Mouse (Mus musculus): Measurements from ENCODE around the gene Ubac2. TPM values are rescaled to one million over a fixed set of nuclear protein-coding genes. Genes with fewer than 3 reads are reported as not detected.

Gene Ubac2
- polyA plus RNA-seq, 1 experiment from 2014 or later = 69.4 TPM

DNA sequence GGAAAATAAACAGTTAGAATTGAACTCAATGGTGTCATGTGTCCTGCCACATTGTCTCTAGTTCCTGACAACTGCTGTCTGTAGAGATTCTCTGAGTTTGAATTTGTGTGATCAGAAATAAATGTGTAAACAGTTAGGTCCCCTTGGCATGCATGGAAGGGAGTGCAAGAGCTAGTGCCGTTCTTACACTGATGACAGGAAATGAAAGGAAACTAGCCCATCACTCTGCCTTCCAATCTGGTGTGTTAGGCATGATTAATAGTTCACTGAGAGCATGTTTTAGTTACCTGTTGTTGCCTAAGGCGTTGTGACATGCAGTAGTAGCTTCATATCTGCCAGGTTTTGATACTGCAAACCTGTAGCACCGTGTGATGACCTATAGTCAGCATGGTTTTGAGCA, 69.5 kb downstream of the Ubac2 start:
- no peaks in the 10 kb centered on the region for H3K27me3 ChIP-seq (ENCODE audit: insufficient read depth, poor library complexity, severe bottlenecking)
- no peak overlapping the region for H3K27ac ChIP-seq
- DNase-seq (ENCODE audit: low spot score) = no peak
- peaks cover 13% of the 10 kb centered on the region for H3K9me3 ChIP-seq
- no peaks in the 10 kb centered on the region for H3K4me1 ChIP-seq (replicated peaks)
- H3K4me3 ChIP-seq = no peak overlapping the region
- 88% methylated on average over 3 of the region's 3 CpGs for WGBS
- H3K36me3 ChIP-seq = no peaks in the 10 kb centered on the region

DNA sequence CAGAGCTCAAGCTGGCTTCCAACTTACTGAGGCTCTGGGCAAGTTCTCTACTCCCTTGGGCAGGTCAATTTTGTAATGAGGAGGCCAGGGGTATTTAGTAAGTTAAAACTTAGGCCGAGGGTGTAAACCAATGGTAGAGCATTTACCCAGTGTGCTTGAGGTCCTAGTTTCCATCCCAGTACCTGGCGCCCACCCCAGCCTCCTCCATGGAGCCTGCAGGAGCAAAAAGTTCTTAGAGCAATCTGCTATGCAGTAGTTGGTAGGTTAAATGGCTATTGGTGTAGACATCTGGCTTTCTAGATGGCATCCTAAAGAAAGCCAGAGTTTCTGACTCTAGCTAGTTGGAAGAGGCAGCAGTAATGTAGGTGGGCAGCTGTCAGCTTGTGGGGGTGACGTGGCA, 71.0 kb downstream of the Ubac2 start:
- DNase-seq (ENCODE audit: low spot score) = no peak
- no peak overlapping the region for H3K4me3 ChIP-seq
- WGBS = 90% methylated on average over 3 of the region's 3 CpGs
- H3K9me3 ChIP-seq = 0 out of 2 replicates have a peak, but pooled peaks cover 5% of the 10 kb centered on the region
- H3K4me1 ChIP-seq (replicated peaks) = no peaks in the 10 kb centered on the region
- H3K27ac ChIP-seq = no peak overlapping the region
- peaks cover 8% of the 10 kb centered on the region for H3K36me3 ChIP-seq
- no peaks in the 10 kb centered on the region for H3K27me3 ChIP-seq (ENCODE audit: insufficient read depth, poor library complexity, severe bottlenecking)

DNA sequence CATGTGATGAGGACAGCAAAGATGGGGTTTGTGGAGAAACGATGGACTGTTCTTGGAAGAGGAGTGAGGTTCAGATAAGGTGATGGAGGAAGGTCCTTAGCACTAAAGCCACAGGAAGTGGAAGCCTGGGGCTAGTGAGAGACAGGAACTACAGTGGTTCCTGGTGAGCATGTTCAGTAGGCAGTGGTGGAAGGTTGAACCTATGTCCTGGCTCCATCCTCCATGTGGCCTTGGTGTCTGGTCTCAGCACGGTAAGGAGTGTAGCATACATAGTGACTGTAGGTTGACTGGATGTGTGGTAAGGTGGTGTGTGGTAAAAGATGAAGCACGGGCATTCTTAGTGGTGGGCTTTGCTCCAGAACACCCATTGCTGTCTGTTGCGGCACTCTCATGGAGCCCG, 71.5 kb downstream of the Ubac2 start:
- H3K27me3 ChIP-seq (ENCODE audit: insufficient read depth, poor library complexity, severe bottlenecking) = no peaks in the 10 kb centered on the region
- H3K36me3 ChIP-seq = peaks cover 12% of the 10 kb centered on the region
- H3K27ac ChIP-seq = no peak overlapping the region
- WGBS = 92% methylated on average over 5 of the region's 5 CpGs
- no peak for DNase-seq (ENCODE audit: low spot score)
- no peaks in the 10 kb centered on the region for H3K4me1 ChIP-seq (replicated peaks)
- H3K4me3 ChIP-seq = no peak overlapping the region
- 0 out of 2 replicates have a peak, but pooled peaks cover under 1% of the 10 kb centered on the region for H3K9me3 ChIP-seq

DNA sequence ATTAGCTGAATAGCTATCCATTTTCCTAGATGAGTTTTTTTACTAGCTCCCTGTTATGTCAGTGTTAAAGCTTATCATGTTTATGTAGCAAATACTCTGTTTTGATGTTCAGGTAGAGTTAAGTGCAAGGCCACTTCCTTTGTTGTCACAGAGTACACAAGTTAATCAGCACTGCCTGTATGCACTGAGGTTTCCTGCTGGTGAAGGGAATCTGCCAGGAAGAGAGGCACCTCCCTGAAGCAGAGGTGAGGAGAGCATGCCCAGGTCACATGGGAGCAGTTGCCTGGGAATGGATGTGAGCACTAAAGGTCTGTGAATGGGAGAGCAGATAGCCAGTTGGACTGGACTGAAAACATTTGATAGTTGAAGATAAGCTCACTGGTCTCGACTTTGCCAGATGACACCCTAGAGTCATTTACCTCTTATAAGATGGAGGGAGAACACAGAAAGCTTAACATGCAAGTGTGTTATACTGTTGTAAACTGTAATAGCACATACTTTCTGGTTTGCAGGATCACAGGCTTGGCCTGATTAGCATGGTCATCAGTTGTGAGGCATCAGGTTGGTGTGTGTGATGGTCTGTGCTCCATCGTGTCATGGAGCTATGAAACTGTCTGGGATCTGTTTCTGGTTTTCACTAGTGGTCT, 73.1 kb downstream of the Ubac2 start:
- no peaks in the 10 kb centered on the region for H3K9me3 ChIP-seq
- H3K4me1 ChIP-seq (replicated peaks) = no peaks in the 10 kb centered on the region
- no peak for DNase-seq (ENCODE audit: low spot score)
- H3K36me3 ChIP-seq = peaks cover 13% of the 10 kb centered on the region
- WGBS = 88% methylated on average over 2 of the region's 2 CpGs
- H3K4me3 ChIP-seq = no peak overlapping the region
- no peaks in the 10 kb centered on the region for H3K27me3 ChIP-seq (ENCODE audit: insufficient read depth, poor library complexity, severe bottlenecking)
- no peak overlapping the region for H3K27ac ChIP-seq

DNA sequence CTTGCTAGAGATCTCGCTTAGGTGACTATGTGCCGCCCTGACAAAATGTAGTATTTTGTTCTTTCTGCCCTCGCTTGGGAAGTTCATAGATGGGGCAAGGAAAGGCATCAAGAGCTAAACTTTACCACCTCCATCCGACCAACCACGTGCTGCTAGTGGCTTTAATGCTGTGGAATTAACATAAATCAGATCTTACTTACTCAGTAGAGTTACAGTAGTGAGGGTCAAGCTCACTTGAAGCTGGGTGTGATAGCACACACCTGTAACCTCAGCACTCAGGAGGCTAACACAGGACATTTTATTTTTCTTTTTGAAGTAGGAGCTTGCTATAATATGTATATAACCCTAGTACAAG, 73.6 kb downstream of the Ubac2 start:
- DNase-seq (ENCODE audit: low spot score) = no peak
- H3K9me3 ChIP-seq = no peaks in the 10 kb centered on the region
- peaks cover 13% of the 10 kb centered on the region for H3K36me3 ChIP-seq
- H3K4me3 ChIP-seq = no peak overlapping the region
- H3K27me3 ChIP-seq (ENCODE audit: insufficient read depth, poor library complexity, severe bottlenecking) = no peaks in the 10 kb centered on the region
- WGBS = 92% methylated on average over 5 of the region's 5 CpGs
- no peak overlapping the region for H3K27ac ChIP-seq
- no peaks in the 10 kb centered on the region for H3K4me1 ChIP-seq (replicated peaks)

DNA sequence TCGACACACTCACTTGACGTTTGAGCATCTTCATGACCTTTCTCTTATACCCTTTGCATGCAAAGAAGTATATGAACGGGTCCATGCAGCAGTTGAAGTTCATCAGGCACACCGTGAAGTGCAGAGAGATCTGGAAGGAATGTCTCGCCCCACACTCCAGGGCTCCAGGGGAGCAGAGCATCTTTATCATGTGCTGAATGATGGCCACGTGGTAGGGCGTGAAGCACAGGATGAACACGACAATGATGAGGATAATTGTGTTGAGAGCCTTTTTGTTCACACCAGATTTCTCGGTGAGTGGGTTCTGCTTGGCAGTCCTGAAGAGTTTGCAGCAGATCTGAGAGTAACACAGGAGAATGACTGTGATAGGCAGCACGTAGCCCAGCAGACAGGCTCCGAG, 75.7 kb downstream of the Ubac2 start:
- peaks cover 13% of the 10 kb centered on the region for H3K36me3 ChIP-seq
- no peak overlapping the region for H3K27ac ChIP-seq
- H3K27me3 ChIP-seq (ENCODE audit: insufficient read depth, poor library complexity, severe bottlenecking) = no peaks in the 10 kb centered on the region
- no peaks in the 10 kb centered on the region for H3K9me3 ChIP-seq
- no peak overlapping the region for H3K4me3 ChIP-seq
- WGBS = 94% methylated on average over 11 of the region's 11 CpGs
- H3K4me1 ChIP-seq (replicated peaks) = no peaks in the 10 kb centered on the region
- DNase-seq (ENCODE audit: low spot score) = no peak

DNA sequence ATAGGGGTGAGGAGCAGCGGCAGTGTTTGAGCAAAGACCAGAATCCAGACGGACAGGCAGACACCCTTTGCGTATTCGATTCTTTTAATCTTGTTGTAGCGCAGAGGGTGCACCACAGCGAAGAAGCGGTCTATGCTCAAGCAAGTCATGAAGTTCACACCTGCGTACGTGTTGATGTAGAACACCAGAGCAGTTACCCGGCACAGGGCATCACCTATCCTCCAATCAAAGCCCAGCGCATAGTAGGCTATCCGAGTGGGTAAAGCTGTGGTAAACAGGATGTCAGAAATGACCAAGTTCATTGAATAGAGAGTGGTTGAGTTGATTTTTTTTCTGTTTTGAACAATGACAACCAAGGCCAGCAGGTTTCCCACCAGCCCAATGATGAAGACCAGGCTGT, 76.2 kb downstream of the Ubac2 start:
- Histone ChIP-seq H3K4me1 (replicated peaks) (no peaks in the 10 kb centered on the region), H3K36me3 (peaks cover 13% of the 10 kb centered on the region), H3K4me3 (no peak overlapping the region), H3K27ac (no peak overlapping the region), H3K9me3 (no peaks in the 10 kb centered on the region), H3K27me3 (ENCODE audit: insufficient read depth, poor library complexity, severe bottlenecking) (no peaks in the 10 kb centered on the region)
- WGBS = 95% methylated on average over 12 of the region's 12 CpGs
- no peak for DNase-seq (ENCODE audit: low spot score)

DNA sequence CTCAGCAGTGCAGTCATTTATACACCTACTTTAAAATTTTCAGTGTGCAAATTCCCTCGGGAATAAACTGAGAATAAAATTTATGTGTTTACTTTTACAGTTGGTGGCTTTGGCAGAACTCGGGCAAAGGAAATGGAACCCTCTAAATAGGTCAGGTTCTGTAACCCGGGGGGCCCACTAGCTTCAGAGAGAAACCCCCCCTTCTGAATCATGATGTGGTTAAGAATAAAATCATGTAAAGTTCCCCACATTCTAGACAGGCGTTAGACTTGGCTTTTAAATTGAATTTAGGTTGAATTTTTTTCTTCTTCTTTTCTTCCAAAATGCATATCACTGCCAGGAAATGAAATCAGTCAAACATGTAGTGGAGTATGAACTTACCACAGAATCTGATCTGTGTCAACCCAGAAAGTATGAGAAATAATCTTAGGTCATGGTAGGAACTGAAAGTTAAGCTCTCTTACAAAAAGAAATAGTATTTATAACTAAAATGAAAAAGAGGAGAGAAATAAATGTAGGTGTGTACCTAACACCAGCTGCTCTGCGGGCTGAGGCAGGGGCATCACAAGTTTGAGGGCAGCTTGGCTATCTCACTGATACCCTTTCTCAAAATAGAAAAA, 76.9 kb downstream of the Ubac2 start:
- Histone ChIP-seq H3K27me3 (ENCODE audit: insufficient read depth, poor library complexity, severe bottlenecking) (no peaks in the 10 kb centered on the region), H3K4me1 (replicated peaks) (no peaks in the 10 kb centered on the region), H3K9me3 (no peaks in the 10 kb centered on the region), H3K36me3 (peaks cover 13% of the 10 kb centered on the region), H3K4me3 (no peak overlapping the region), H3K27ac (no peak overlapping the region)
- no peak for DNase-seq (ENCODE audit: low spot score)
- 93% methylated on average over 5 of the region's 5 CpGs for WGBS

DNA sequence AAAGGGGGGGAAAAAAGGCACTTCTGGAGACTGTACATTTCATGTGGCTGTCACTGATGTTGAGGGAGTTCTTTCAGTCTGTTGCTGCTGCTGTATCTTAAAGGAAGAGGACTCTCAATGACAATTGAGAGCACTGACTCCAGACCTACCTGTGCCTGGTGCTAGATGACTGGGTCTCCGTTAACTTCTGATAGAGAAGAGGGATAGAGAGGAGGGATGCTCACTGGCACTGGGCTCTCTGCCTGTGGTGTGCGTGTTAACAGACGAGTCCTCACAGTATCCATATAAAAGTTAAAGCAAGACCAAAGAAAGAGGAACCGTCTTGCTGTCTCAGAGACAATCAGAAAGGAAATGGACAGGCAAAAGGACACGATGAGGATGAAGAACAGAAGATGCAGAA, 77.9 kb downstream of the Ubac2 start:
- H3K9me3 ChIP-seq = no peaks in the 10 kb centered on the region
- H3K4me1 ChIP-seq (replicated peaks) = 0 out of 2 replicates have a peak, but pooled peaks cover 3% of the 10 kb centered on the region
- H3K36me3 ChIP-seq = peaks cover 13% of the 10 kb centered on the region
- no peak for DNase-seq (ENCODE audit: low spot score)
- no peak overlapping the region for H3K27ac ChIP-seq
- 98% methylated on average over 5 of the region's 5 CpGs for WGBS
- H3K4me3 ChIP-seq = no peak overlapping the region
- H3K27me3 ChIP-seq (ENCODE audit: insufficient read depth, poor library complexity, severe bottlenecking) = no peaks in the 10 kb centered on the region

DNA sequence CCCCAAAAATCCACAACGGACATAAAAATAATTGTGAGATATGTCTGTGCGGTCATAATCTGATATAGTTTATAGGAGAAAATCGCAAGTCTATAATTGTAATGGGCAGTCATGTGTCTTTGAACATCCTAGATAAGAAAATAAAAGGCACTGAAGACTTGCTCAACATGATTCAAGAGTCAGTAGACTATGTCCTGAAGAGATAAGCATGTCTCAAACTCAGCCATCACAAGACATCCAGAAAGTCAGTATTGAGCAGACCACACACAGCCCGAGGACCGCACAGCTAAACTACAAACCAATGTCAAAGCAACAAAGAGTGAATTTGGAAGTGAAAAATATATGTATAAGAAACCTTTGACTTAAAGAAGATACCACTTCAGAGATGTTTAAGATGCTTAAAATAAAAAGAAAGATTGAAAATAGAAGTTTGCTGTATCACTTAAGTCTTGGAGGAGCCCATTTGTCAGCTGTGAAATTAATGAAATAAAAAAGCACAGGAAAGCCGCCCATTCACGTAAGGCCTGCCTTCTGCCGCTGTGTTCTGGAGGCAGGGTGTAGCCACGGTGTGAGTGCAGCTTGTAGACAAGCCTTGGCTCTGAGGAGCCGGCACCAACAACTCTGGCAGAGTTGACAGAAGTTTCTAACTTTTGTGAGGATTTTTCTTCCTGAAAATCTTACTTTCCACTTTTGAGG, 78.9 kb downstream of the Ubac2 start:
- no peaks in the 10 kb centered on the region for H3K27me3 ChIP-seq (ENCODE audit: insufficient read depth, poor library complexity, severe bottlenecking)
- H3K27ac ChIP-seq = no peak overlapping the region
- no peak for DNase-seq (ENCODE audit: low spot score)
- no peaks in the 10 kb centered on the region for H3K9me3 ChIP-seq
- H3K4me3 ChIP-seq = no peak overlapping the region
- peaks cover 13% of the 10 kb centered on the region for H3K36me3 ChIP-seq
- 92% methylated on average over 10 of the region's 10 CpGs for WGBS
- peaks cover 10% of the 10 kb centered on the region; the same call in 1 of the 2 replicates for H3K4me1 ChIP-seq (replicated peaks)

DNA sequence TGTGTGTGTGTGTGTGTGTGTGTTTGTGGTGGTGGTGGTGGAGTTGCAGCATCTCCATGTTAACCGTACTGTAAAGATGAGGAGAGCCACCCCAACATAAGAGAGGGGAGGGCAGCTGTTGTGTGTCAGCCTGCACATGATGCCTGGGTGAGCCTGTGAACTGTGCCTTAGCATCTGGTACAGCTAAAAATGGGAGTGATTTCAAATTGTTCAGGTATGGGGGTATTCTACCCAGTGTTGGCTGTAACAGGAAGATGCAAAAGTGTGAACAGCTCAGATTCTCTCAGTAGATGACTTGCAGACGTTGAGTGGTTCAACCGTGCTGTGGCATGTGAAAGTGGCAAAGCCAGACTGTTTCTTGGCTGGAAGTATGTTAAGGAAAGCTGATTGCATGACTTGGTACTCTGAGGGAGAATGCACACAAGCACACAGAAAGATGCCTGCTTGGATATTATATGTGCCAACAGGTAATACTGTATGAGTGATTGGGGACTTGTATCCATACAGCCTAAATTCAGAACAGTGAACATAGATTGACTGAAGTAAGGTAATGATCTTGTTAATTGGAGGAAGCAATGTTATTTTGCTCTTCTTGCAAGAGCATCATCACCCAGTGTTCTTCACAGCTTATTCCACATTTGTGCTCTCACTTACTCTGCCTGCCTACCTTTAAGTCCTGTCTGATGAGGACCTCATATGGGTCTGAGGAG, 79.8 kb downstream of the Ubac2 start:
- Histone ChIP-seq H3K36me3 (peaks cover 13% of the 10 kb centered on the region), H3K27me3 (ENCODE audit: insufficient read depth, poor library complexity, severe bottlenecking) (no peaks in the 10 kb centered on the region), H3K9me3 (no peaks in the 10 kb centered on the region), H3K4me1 (replicated peaks) (peaks cover 10% of the 10 kb centered on the region; the same call in 1 of the 2 replicates), H3K27ac (no peak overlapping the region), H3K4me3 (no peak overlapping the region)
- DNase-seq (ENCODE audit: low spot score) = no peak
- 89% methylated on average over 3 of the region's 3 CpGs for WGBS

DNA sequence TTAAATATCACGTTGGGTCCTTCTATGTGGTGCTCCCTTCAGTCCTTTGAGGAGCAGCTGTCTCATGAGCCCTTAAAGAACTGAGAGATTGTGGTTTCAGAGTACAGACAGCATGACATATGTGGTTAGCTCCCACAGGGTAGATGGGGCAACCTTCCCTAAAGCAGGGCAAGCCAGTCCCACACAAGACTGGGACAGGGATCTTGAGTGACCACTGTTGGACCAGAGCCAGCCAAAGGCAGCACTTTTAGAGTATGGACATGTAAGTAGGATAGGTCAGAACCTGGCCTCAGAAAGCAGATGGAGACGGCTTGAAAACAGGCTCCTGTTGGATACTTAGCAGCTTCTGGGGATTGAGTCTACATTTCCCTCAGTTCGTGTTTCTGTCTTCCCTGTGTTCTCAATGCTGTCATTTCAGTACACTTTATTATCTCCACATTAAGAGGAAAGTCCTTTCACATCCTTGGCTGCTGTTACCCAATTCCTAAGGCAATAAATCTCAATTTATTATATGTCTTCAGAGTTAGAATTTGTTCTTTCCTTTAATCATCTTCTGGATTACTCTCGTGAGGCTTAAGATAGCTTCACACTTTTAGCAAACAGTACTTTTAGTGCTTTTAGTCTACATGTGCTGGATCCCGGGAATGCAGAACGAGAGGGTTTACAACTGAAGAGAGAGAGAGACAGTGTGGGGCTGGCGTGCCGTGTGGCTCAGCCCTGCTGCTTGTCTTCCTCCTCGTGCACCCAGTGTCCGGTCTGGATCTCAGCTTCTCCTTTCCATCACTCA, 80.5 kb downstream of the Ubac2 start:
- no peak for DNase-seq (ENCODE audit: low spot score)
- Histone ChIP-seq H3K36me3 (peaks cover 11% of the 10 kb centered on the region), H3K27ac (no peak overlapping the region), H3K27me3 (ENCODE audit: insufficient read depth, poor library complexity, severe bottlenecking) (no peaks in the 10 kb centered on the region), H3K4me3 (no peak overlapping the region), H3K4me1 (replicated peaks) (peaks cover 10% of the 10 kb centered on the region; the same call in 1 of the 2 replicates), H3K9me3 (no peaks in the 10 kb centered on the region)
- 89% methylated on average over 10 of the region's 10 CpGs for WGBS

All from hindbrain, embryonic 10.5 days (tissue).